Mouse (Mus musculus): Measurements from ENCODE around the gene Patj. TPM values are rescaled to one million over a fixed set of nuclear protein-coding genes. Genes with fewer than 3 reads are reported as not detected.

Patj gene
- polyA plus RNA-seq, 1 experiment, result 124 TPM

DNA sequence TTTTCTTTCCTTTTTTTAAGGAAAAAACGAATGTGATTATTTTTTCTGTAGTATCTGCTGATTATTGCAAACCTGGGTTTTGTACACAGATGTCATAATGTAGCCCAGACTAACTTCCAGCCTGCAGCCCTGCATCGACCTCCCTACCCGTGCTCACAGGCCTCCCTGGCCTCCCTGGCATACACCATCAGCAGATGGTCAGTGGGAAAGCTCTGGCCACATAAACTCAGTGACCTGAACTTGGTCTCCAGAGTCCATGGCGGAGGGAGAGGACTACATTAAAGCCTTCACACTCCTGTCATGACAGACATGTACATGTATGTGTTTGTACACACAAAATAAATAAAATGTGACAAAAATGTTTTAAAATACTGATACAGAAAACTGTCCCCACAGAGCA lies 190.7 kb downstream of the Patj start:
- H3K4me1 ChIP-seq (ENCODE audit: control insufficient read depth, insufficient read depth, low read length), result peaks cover 26% of the 10 kb centered on the region
- 17% methylated on average over 4 of the region's 4 CpGs for WGBS
- no peak for TF ChIP-seq POLR2A (IDR thresholded peaks at IDR 0.05; ENCODE audit: borderline replicate concordance, insufficient read depth, low read length)
- TF ChIP-seq CTCF (IDR thresholded peaks at IDR 0.05; ENCODE audit: borderline replicate concordance, insufficient read depth, low read depth, low read length), result no peak

DNA sequence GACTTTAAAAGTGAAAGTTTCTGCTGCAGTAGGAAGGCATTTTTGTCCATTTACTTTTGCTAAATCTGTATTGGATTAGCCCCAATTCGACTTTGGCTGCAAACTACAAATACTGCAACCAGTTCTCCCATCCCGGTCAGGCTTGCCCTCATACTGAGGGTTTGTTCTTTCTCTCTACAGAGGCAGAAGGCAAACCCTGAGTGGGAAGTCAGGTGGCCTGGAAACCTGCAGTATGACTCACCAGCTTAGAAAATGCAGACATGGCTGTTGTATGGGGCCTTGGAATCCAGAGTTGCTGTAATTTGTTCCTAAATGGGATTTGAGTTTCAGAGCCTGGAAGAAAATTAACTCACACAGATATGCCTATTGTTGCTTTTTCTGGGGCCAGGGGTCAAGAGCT lies 192.1 kb downstream of the Patj start:
- WGBS, result 8% methylated on average over 2 of the region's 2 CpGs
- Histone ChIP-seq H3K4me1 (ENCODE audit: control insufficient read depth, insufficient read depth, low read length) (peaks cover 21% of the 10 kb centered on the region), H3K4me3 (replicated peaks; ENCODE audit: insufficient read depth, low read depth, low read length) (no peak overlapping the region), H3K27ac (ENCODE audit: insufficient read depth, low read length) (peak overlapping the region; percentile 58; the same call in 1 of the 2 replicates), H3K27me3 (ENCODE audit: control insufficient read depth, insufficient read depth, low read length) (no peaks in the 10 kb centered on the region)
- TF ChIP-seq POLR2A (IDR thresholded peaks at IDR 0.05; ENCODE audit: borderline replicate concordance, insufficient read depth, low read length), result no peak
- peak; percentile 75 to 91 for DNase-seq

More for the DNA sequence above, 190.7 kb downstream of the Patj start:
- peak; percentile 50 to 71 for DNase-seq
- H3K27me3 ChIP-seq (ENCODE audit: control insufficient read depth, insufficient read depth, low read length), result no peaks in the 10 kb centered on the region
- H3K27ac ChIP-seq (ENCODE audit: insufficient read depth, low read length), result peak overlapping the region; percentile 17; the same call in 1 of the 2 replicates
- H3K4me3 ChIP-seq (replicated peaks; ENCODE audit: insufficient read depth, low read depth, low read length), result no peak overlapping the region

DNA sequence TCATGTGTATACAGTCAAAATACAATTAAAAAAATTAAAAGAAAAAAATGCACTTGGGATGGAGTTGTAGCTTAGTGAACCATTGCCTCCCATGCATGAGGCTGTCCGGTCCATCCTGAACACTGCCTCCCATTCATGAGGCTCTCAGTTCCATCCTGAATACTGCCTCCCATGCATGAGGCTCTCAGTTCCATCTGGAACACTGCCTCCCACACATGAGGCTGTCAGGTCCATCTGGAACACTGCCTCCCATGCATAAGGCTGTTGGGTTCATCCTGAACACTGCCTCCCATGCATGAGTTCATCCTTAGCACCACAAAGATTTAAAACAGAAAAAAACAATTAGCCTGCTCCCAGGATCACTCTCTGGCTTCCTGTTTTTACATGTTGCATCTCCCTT lies 198.4 kb downstream of the Patj start:
- no peak overlapping the region for H3K4me3 ChIP-seq (replicated peaks; ENCODE audit: insufficient read depth, low read depth, low read length)
- H3K27me3 ChIP-seq (ENCODE audit: control insufficient read depth, insufficient read depth, low read length), result no peaks in the 10 kb centered on the region
- 0 out of 2 replicates have a peak, but pooled peaks have one; percentile 3 for TF ChIP-seq CTCF (IDR thresholded peaks at IDR 0.05; ENCODE audit: borderline replicate concordance, insufficient read depth, low read depth, low read length)
- TF ChIP-seq POLR2A (IDR thresholded peaks at IDR 0.05; ENCODE audit: borderline replicate concordance, insufficient read depth, low read length), result no peak
- H3K27ac ChIP-seq (ENCODE audit: insufficient read depth, low read length), result peak overlapping the region; percentile 20; the same call in 1 of the 2 replicates
- WGBS, result 8% methylated on average over 1 of the region's 1 CpGs
- H3K4me1 ChIP-seq (ENCODE audit: control insufficient read depth, insufficient read depth, low read length), result peaks cover 20% of the 10 kb centered on the region
- peak; percentile 46 to 70 for DNase-seq

DNA sequence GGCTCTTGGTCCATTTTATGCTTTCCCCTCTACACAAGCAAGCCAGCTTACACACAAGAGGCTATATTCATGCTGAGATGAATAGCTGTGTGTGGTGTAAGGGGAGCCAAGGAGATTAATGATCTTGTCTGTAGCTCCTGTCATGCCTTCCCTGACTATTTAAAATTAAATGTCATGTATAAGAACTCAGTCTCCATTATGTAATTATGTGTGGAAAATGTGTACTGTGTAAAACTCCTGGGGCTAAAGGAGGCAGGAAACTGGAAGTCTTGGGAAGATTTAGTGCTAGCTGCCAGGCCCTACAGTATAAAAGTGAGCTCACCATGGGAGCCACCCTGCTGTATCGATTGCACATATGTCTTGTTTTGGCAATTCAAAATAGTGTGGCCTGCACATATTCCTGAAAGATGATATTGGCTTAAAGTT lies 203.0 kb downstream of the Patj start:
- 10% methylated on average over 1 of the region's 1 CpGs for WGBS
- Histone ChIP-seq H3K27me3 (ENCODE audit: control insufficient read depth, insufficient read depth, low read length) (no peaks in the 10 kb centered on the region), H3K4me3 (replicated peaks; ENCODE audit: insufficient read depth, low read depth, low read length) (no peak overlapping the region), H3K27ac (ENCODE audit: insufficient read depth, low read length) (peak overlapping the region; percentile 6; the same call in 1 of the 2 replicates), H3K4me1 (ENCODE audit: control insufficient read depth, insufficient read depth, low read length) (peaks cover 24% of the 10 kb centered on the region)
- DNase-seq, result no peak
- TF ChIP-seq CTCF (IDR thresholded peaks at IDR 0.05; ENCODE audit: borderline replicate concordance, insufficient read depth, low read depth, low read length) (no peak), POLR2A (IDR thresholded peaks at IDR 0.05; ENCODE audit: borderline replicate concordance, insufficient read depth, low read length) (no peak)

DNA sequence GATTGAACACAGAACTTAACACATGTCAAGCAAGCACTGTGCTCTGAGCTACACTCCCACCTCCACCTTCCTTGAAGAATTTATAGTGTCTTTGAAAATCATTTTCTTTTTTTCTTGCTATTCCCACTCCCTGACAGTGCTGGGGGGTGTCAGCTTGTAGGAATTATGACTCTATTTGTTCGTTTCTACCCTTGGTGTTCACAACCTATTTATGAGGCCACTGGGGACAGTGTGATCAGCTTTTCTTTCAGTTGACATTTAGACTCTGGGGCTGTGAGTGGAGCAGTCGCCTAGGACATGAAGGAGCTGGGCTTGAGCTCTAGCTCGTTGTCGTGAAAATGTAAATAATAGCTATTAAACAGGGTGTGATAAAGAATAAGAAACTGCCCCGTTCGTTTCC lies 203.8 kb downstream of the Patj start:
- no peaks in the 10 kb centered on the region for H3K27me3 ChIP-seq (ENCODE audit: control insufficient read depth, insufficient read depth, low read length)
- WGBS, result 73% methylated on average over 6 of the region's 6 CpGs
- peaks cover 18% of the 10 kb centered on the region for H3K4me1 ChIP-seq (ENCODE audit: control insufficient read depth, insufficient read depth, low read length)
- peak overlapping the region; percentile 22; the same call in 1 of the 2 replicates for H3K27ac ChIP-seq (ENCODE audit: insufficient read depth, low read length)
- no peak for TF ChIP-seq CTCF (IDR thresholded peaks at IDR 0.05; ENCODE audit: borderline replicate concordance, insufficient read depth, low read depth, low read length)
- no peak for TF ChIP-seq POLR2A (IDR thresholded peaks at IDR 0.05; ENCODE audit: borderline replicate concordance, insufficient read depth, low read length)
- no peak for DNase-seq
- H3K4me3 ChIP-seq (replicated peaks; ENCODE audit: insufficient read depth, low read depth, low read length), result no peak overlapping the region

DNA sequence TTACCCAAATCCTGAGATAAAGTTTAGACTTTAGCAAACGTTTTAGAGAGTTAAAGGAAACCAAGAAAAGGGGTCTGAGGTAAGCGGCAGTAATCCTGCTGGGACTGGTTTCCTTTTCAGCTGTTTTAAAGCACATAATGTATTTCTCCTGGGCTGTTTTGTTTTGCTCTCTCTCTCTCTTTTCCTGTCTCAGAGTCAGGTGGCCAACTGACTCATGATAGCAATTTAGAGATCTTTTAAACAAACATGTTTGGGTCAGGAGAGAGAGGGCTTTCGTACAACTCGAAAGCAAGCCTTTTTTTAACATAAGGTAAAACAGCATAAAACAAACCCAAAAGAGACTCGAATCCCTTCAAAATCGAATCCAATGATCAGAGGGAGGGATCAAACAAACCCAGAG lies 207.5 kb downstream of the Patj start:
- no peak for DNase-seq
- WGBS, result 85% methylated on average over 6 of the region's 6 CpGs
- Histone ChIP-seq H3K27ac (ENCODE audit: insufficient read depth, low read length) (no peak overlapping the region), H3K4me1 (ENCODE audit: control insufficient read depth, insufficient read depth, low read length) (peaks cover 21% of the 10 kb centered on the region), H3K4me3 (replicated peaks; ENCODE audit: insufficient read depth, low read depth, low read length) (no peak overlapping the region), H3K27me3 (ENCODE audit: control insufficient read depth, insufficient read depth, low read length) (no peaks in the 10 kb centered on the region)
- TF ChIP-seq CTCF (IDR thresholded peaks at IDR 0.05; ENCODE audit: borderline replicate concordance, insufficient read depth, low read depth, low read length) (no peak), POLR2A (IDR thresholded peaks at IDR 0.05; ENCODE audit: borderline replicate concordance, insufficient read depth, low read length) (no peak)

DNA sequence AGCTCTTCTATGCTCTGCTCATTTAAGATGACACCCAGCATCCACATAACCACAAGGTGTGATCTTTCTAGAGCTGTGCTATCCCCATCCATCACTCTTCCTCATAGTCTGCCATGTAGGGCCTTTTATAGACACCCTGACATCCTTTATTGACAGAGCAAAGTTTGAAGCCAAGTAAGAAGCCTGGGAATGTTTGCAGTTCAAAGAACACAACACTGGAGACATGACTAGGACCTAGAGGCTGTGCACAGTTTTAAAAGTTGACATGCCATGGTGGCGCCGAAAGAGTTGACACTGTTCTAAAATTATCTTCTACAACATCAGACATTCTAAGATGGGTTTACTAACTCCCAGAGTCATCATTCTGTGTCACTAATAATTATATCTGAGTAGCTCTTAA lies 214.9 kb downstream of the Patj start:
- DNase-seq, result no peak
- Histone ChIP-seq H3K27ac (ENCODE audit: insufficient read depth, low read length) (no peak overlapping the region), H3K27me3 (ENCODE audit: control insufficient read depth, insufficient read depth, low read length) (no peaks in the 10 kb centered on the region), H3K4me3 (replicated peaks; ENCODE audit: insufficient read depth, low read depth, low read length) (no peak overlapping the region), H3K4me1 (ENCODE audit: control insufficient read depth, insufficient read depth, low read length) (peaks cover 16% of the 10 kb centered on the region)
- TF ChIP-seq POLR2A (IDR thresholded peaks at IDR 0.05; ENCODE audit: borderline replicate concordance, insufficient read depth, low read length), result no peak
- TF ChIP-seq CTCF (IDR thresholded peaks at IDR 0.05; ENCODE audit: borderline replicate concordance, insufficient read depth, low read depth, low read length), result no peak
- WGBS, result 89% methylated on average over 2 of the region's 2 CpGs

DNA sequence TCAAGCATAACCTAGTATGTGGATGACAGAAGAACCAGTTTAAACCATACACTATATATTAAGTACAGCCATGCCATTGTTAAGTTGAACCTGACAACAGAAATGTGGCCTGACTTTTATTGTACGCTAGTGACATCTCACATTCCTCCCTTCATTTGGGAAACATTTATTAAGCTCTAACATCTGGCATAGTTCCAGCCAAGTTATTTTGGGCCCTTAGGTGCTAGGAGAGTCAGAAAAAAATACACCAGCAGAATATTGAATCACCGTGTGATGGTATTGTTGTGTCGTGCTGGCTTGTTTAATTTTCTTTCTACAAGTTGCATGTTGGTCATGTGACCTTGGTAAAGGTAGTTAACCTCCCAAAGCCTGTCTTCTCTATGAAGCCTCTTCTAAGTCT lies 218.8 kb downstream of the Patj start:
- WGBS, result 24% methylated on average over 3 of the region's 3 CpGs

More for the DNA sequence above, 218.8 kb downstream of the Patj start:
- H3K27ac ChIP-seq (ENCODE audit: insufficient read depth, low read length), result no peak overlapping the region
- H3K4me3 ChIP-seq (replicated peaks; ENCODE audit: insufficient read depth, low read depth, low read length), result no peak overlapping the region
- H3K4me1 ChIP-seq (ENCODE audit: control insufficient read depth, insufficient read depth, low read length), result peaks cover 19% of the 10 kb centered on the region
- no peak for DNase-seq
- TF ChIP-seq CTCF (IDR thresholded peaks at IDR 0.05; ENCODE audit: borderline replicate concordance, insufficient read depth, low read depth, low read length) (no peak), POLR2A (IDR thresholded peaks at IDR 0.05; ENCODE audit: borderline replicate concordance, insufficient read depth, low read length) (no peak)
- no peaks in the 10 kb centered on the region for H3K27me3 ChIP-seq (ENCODE audit: control insufficient read depth, insufficient read depth, low read length)
